Mouse (Mus musculus) lung, postnatal 36 days (tissue): ENCODE data around the gene Gm9780.
"Not testable (repeated sequence)": the region's sequence is repeated elsewhere in the genome, so short reads cannot be mapped to it uniquely, and the experiment has no call there.

ENCODE experiments used
- DNase-seq: peaks from one replicate; pipeline ENCODE4 v3.0.0; 2022; ENCODE audit warnings: mixed read lengths

Gm9780 gene

DNA sequence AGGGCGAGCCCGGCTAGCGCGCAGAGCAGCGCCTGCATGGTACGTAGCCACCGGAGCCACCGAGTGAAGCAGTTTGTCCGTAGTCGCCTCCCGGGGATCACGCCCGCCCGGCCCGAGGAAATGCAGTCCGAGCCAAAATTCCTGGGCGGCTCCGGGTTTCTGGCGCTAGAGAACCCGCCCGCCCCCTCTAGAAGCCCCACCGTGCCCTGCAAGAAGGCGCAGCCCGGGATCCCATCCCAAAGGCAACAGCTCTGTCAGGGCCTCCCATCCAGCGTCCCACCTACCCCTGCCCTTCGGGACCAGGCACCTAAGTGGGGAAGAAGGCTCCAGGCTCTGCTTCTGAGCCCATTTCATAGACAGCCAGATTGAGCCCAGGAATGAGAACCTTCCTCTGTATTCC is at the start of gene Gm9780:
Gene Gm9780 (minus strand): TSS at position 101 of the 400 bp plus-strand sequence.
- not testable (repeated sequence) for DNase-seq

DNA sequence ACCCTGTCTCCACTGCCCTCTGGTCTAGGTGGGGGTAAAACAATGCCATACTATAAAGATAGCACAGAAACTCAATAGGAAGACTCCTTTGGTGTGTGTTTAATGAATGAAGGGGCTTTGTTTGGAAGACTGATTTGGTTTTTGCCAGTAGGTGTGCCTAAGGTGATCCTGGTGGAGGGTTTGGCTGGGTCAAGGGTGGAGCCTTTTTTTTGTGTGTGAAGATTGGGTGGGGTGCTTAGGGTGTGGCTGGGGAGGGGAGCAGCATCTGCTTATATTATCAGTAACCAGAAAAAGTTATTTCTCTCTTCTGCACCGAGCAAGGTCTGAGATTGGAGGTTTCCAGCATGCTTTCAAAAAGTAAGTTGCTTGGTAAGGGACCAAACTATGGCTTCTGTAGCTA is 39.5 kb upstream of the Gm9780 start, which contains the start of gene Cphx3:
Gene Cphx3 (plus strand): TSS at position 301 of the 400 bp plus-strand sequence.
- not testable (repeated sequence) for DNase-seq

DNA sequence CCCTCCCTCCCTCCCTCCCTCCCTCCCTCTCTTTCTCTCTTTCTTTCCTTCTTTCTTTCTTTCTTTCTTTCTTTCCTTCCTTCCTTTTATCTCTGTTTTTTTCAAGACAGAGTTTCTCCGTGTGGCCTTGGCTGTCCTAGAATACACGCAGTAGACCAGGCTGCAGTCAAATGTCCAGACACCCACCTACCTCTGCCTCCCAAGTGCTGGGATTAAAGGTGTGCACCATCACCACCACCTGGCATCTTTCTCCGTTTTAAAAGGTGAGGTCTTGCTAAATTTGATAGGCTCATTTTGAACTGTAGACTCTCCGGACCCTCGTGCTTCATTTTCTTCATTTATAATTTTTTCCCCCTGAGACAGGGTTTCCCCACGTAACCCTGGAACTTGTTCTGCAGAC is 38.7 kb upstream of the Gm9780 start, which contains the start of gene Cphx2:
Gene Cphx2 (plus strand): TSS at position 301 of the 400 bp plus-strand sequence.
- DNase-seq: not testable (repeated sequence)

DNA sequence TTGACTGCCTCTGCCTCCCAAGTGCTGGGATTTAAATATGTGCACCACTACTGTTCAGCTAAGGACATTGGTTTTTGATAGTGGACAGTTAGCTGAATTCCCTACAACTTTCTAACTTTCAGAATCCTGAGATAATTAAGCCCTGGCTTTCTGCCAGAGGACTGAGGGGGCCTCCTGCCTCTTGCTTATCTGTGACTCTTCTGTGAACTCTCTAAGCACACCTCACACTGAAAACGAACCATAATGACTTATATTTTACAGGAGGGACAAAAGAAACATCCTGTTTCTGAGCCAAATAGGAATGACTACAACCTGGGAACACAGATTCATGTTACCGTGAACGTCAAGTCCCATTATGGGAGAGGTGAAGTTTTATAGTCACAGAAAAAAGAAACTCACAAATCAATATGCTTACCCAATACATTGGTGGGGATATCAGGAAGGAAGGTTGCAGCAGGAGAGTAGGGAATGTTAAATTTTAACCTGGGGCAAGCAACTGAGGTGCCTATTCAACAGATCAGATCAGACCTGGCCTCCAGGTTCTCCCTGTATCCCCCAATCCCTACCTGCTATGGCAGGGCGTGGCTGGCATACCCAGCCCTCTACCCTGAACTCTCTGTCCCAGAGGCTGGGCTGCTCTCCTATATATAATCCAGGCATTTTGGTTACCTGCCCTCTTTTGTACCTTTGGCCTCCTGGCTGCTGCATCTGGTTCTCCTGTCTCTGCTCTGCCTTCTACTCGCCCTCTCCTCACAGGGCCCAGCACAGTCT is 34.3 kb upstream of the Gm9780 start:
- not testable (repeated sequence) for DNase-seq

DNA sequence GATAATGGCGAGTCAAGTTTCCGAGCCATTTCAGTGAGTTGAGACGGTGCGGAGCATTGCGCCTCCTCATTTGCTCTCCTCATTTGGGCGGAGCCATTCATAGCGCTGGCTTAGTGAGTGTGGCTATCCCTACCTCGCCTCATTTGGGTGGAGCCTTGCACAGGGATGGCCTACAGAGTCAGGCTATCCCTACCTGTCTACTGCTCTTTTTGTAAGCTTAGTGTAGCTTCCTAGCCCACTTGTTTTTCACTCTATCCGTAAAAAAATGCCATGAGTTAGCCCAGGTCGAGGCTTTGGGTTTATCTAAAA is 24.8 kb upstream of the Gm9780 start, which contains the start of gene Tmem254c:
Gene Tmem254c (minus strand): TSS at position 31 of the 309 bp plus-strand sequence.
- DNase-seq: not testable (repeated sequence)

GRCm38 (mm10) chr14:26066574-26067324 is 24.2 kb upstream of the Gm9780 start:
- not testable (repeated sequence) for DNase-seq

DNA sequence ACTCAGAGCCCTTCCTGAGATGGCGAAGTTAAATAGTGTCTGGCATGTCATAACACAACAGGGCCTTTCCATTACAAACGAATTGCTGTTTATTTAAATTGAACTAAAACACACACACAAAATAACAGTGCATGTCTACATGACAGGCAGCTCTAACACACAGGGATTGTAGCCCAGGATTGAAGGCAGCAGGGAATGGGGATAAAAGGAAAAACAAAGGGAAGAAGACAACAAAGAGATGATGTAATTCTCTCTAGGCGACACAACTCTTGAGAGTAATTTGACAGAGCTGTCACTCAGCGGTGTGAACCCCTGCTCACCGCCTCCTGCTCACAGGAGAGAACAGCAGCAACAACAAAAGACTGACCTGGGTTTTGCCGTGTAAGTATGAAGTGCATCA is 16.9 kb upstream of the Gm9780 start:
- DNase-seq: not testable (repeated sequence)

DNA sequence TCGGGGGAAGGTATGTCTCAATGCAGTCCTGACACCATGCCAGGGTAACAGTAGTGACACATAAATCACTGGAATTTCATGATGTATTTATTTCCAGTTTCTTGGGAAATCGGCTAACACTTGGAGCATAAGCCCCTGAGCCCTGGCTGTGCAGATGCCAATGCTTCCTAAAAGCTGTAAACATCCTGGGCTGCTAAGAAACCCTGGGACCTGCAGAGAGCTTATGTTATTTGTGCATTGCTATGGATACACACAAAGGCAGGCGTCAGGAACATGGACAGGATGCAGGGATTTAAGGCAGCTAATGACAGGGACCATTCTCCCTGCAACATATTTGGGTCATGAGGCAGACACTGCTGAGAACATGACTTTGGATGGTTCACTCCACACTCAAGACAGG is 15.7 kb upstream of the Gm9780 start:
- not testable (repeated sequence) for DNase-seq

- not testable (repeated sequence) for DNase-seq
These were observed 6.3 kb upstream of the Gm9780 start for GRCm38 (mm10) chr14:26048767-26049166.

DNA sequence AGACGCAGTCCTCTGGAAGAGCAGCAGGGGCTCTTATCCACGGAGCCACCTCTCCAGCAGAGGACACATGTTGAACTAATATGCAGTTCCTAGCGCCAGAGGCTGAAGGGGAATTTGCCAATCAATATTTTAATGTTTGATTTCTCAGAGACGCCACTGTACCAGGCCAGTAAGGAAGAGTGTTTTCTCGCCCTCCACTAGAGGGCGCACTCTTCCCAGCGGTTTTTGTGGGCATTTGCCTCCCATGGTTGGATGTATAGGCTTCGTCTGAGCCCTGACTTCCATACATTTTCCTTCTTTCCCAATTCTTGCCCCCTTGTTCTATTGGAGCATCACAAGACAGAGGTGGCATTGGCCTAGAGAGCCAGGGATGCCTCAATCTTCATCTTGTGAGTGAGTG is 4.5 kb upstream of the Gm9780 start:
- not testable (repeated sequence) for DNase-seq

GRCm38 (mm10) chr14:26045007-26045406 is 2.5 kb upstream of the Gm9780 start:
- not testable (repeated sequence) for DNase-seq

GRCm38 (mm10) chr14:26035439-26035838 is 7.1 kb downstream of the Gm9780 start:
- not testable (repeated sequence) for DNase-seq

DNA sequence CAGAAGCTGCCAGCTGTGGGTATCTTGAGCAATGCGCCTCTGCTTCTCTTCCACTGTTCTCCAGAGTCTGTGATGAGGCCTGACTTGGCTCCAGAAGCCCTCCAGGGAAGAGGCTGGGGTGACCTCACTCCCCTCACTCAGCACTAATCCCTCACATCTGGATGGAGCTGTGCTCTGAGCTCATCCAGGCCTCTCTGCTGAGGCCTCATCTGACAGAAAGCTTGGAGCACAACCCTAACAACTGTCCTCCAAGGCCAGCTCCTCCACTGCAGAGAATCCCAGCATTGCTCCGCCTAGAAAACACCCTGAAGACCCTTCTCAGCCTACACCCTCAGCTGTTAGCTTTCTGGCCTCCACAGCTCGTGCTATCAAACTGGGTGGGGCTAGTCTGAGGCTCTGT is 8.1 kb downstream of the Gm9780 start:
- DNase-seq: not testable (repeated sequence)

GRCm38 (mm10) chr14:26025653-26026052 is 16.9 kb downstream of the Gm9780 start:
- not testable (repeated sequence) for DNase-seq

- DNase-seq: not testable (repeated sequence)
These were observed 19.7 kb downstream of the Gm9780 start for GRCm38 (mm10) chr14:26022831-26023230.

- not testable (repeated sequence) for DNase-seq
These were observed 21.0 kb downstream of the Gm9780 start for GRCm38 (mm10) chr14:26021555-26021954.

GRCm38 (mm10) chr14:26016414-26016813 is 26.1 kb downstream of the Gm9780 start:
- not testable (repeated sequence) for DNase-seq

GRCm38 (mm10) chr14:26007462-26007861 is 35.0 kb downstream of the Gm9780 start:
- DNase-seq: not testable (repeated sequence)

DNA sequence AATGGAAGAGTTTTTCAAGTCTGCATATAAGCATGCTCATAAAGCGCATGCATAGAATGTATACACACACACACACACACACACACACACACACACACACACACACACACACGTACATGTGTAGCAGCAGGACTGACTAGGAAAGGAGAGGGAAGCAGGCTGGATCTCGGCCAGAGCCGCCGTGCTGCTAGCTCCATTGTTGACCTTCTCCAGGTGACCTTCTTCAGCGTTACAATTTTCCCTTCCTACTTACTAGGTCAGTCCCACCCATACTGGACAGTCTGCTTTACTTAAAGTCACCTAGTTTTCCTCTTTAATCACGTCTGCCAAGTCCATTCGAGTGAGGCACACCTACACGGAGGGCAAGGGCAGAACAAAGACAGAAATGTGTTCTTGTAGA is 60.6 kb downstream of the Gm9780 start:
- DNase-seq: peak; percentile 32

- DNase-seq: not testable (repeated sequence)
These were observed 63.1 kb downstream of the Gm9780 start for GRCm38 (mm10) chr14:25979242-25979941.

DNA sequence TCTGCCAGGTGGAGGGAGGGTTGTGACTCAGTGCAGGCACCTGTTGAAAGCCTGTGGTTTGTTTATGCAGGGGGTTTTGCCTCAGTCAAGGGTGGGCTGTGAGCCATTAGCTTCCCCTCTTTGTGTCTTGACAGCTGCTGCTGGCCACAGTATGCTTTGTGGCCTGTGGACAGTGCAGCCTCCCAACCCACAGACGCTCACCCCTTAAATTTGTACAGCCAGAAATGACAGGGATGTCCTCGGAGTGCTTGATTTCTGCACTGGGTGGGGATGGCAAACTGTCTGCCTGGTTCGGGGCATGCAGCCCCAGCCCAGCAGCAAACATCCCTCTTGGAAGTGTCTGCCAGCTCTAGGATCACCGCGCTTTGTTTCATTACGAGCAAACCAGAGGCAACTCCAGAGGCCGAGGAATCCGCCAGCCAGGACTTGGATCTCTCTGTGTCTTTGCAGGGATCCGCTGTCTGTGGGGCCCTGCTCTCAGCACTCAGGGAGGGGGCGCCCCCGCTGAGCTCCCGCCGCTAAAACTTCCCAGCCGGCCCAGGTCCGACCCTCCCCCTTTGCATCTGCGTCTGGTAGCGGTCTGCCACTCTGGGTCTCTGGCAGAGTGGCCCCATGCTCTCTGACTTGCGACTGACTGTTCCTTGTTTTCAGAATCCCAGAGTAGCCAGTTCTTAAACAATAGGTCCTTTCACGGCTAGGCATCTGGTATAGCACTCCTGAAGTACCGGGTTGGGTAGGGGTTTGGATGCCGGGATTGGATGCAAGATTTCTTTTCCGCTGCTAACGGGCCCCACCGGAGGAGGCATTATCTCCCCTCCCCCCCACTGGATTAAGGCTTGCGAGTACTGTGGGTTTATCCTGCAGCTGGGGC is 63.9 kb downstream of the Gm9780 start, which contains the start of gene Duxbl1:
Gene Duxbl1 (plus strand): TSS at position 207 of the 871 bp plus-strand sequence.
- not testable (repeated sequence) for DNase-seq
